Mouse (Mus musculus): ENCODE results near the gene Cdk4.

DNA sequence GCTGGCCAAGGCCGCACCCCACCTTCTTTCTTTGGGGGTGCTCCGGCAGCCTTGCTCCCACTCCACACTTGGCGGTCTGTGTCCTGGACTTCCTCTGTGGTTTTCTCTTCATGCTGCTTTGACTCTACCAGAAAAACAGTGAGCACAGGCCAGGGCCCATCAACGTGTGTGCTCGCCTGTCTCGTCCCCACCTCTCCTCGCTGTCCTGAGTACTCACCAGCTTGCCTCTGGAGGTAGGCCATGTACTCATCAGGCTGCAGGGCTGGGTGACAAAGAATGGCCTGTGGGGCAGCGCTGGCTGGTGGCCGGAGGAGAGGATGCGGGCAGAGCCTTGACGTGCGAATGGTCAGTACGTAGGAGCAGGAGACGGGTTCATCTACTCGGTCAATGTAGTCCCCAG is 36.5 kb downstream of the Cdk4 start:
- TF ChIP-seq CTCF (IDR thresholded peaks at IDR 0.05; ENCODE audit: low read depth): no peak
- TF ChIP-seq EP300 (IDR thresholded peaks at IDR 0.05; ENCODE audit: low read depth): no peak

Data from liver, postnatal 0 days (tissue).